Mouse (Mus musculus) gastrocnemius, postnatal 14 days (tissue): ENCODE results near the gene Pemt. TPM values are rescaled to one million over a fixed set of nuclear protein-coding genes. Genes with fewer than 3 reads are reported as not detected.
"Not testable (repeated sequence)": the region's sequence is repeated elsewhere in the genome, so short reads cannot be mapped to it uniquely, and the experiment has no call there.

ENCODE experiments used
- DNase-seq: peaks from one replicate; pipeline ENCODE4 v3.0.0; 2021; ENCODE audit warnings: mixed read lengths
- intact Hi-C: fragments of 180-260 bp; cut with DNase I; formaldehyde crosslinking; loops from one replicate; pipeline ENCODE4 v1.15.1; 2025; ENCODE audit warnings: low total_unique reads
- total RNA-seq, 2 experiments: library from RNA; stranded (reverse); gene quantifications; 2 replicates each; pipeline ENCODE4 v1.2.3; 2021

The Pemt gene
- total RNA-seq, 2 experiments from 2014 or later: 4.4 to 5.5 TPM

- intact Hi-C loops: loop anchor here (2.0 kb wide), 1 partner anchor 83 kb away; no protein-coding TSS in a partner anchor
- no peak for DNase-seq
These were observed 82.7 kb downstream of the Pemt start for GRCm38 (mm10) chr11:59963364-59964162.

GRCm38 (mm10) chr11:59962590-59962989 is 83.7 kb downstream of the Pemt start:
- DNase-seq: no peak
- intact Hi-C loops: loop anchor here (2.0 kb wide), 1 partner anchor 82 kb away; no protein-coding TSS in a partner anchor

GRCm38 (mm10) chr11:59961338-59961875 is 84.9 kb downstream of the Pemt start:
- intact Hi-C loops: no loop called here

GRCm38 (mm10) chr11:59960476-59961337 is 85.6 kb downstream of the Pemt start:
- DNase-seq: no peak
- intact Hi-C loops: no loop called here

More at GRCm38 (mm10) chr11:59961338-59961875, 84.9 kb downstream of the Pemt start:
- DNase-seq: no peak

- no peak for DNase-seq
- intact Hi-C loops: no loop called here
These were observed 86.8 kb downstream of the Pemt start for GRCm38 (mm10) chr11:59959453-59959852.

- intact Hi-C loops: no loop called here
- DNase-seq: no peak
These were observed 89.5 kb downstream of the Pemt start for GRCm38 (mm10) chr11:59956749-59957148.

- intact Hi-C loops: no loop called here
These were observed 93.4 kb downstream of the Pemt start for GRCm38 (mm10) chr11:59952892-59953291.

GRCm38 (mm10) chr11:59948401-59948767 is 97.9 kb downstream of the Pemt start:
- intact Hi-C loops: no loop called here

More at GRCm38 (mm10) chr11:59952892-59953291, 93.4 kb downstream of the Pemt start:
- no peak for DNase-seq

GRCm38 (mm10) chr11:59947752-59948400 is 98.4 kb downstream of the Pemt start, which contains the start of gene Med9:
Gene Med9 (plus strand): TSS chr11:59948206.
- peak; percentile 96 for DNase-seq
- intact Hi-C loops: no loop called here

More at GRCm38 (mm10) chr11:59948401-59948767, 97.9 kb downstream of the Pemt start:
- no peak for DNase-seq

- DNase-seq, intact Hi-C loops: not testable (repeated sequence)
These were observed 101.4 kb downstream of the Pemt start for GRCm38 (mm10) chr11:59944855-59945254.

- no peak for DNase-seq
- intact Hi-C loops: no loop called here
These were observed 104.9 kb downstream of the Pemt start for GRCm38 (mm10) chr11:59941391-59941790.

GRCm38 (mm10) chr11:59940645-59941044 is 105.6 kb downstream of the Pemt start:
- intact Hi-C loops: no loop called here
- no peak for DNase-seq

GRCm38 (mm10) chr11:59939821-59940220 is 106.5 kb downstream of the Pemt start:
- intact Hi-C loops: no loop called here

GRCm38 (mm10) chr11:59937615-59938014 is 108.7 kb downstream of the Pemt start:
- DNase-seq: no peak
- intact Hi-C loops: no loop called here

More at GRCm38 (mm10) chr11:59939821-59940220, 106.5 kb downstream of the Pemt start:
- DNase-seq: no peak

- no peak for DNase-seq
- intact Hi-C loops: no loop called here
These were observed 109.3 kb downstream of the Pemt start for GRCm38 (mm10) chr11:59937023-59937422.

- intact Hi-C loops: no loop called here
- DNase-seq: no peak
These were observed 112.3 kb downstream of the Pemt start for GRCm38 (mm10) chr11:59933943-59934342.

GRCm38 (mm10) chr11:59932560-59933337 is 113.5 kb downstream of the Pemt start:
- DNase-seq: no peak
- intact Hi-C loops: no loop called here

- intact Hi-C loops: no loop called here
- DNase-seq: no peak
These were observed 116.3 kb downstream of the Pemt start for GRCm38 (mm10) chr11:59930031-59930430.

- no peak for DNase-seq
- intact Hi-C loops: no loop called here
These were observed 125.0 kb downstream of the Pemt start for GRCm38 (mm10) chr11:59921265-59921664.
